Mouse (Mus musculus): ENCODE measurements at regions not wholly inside any gene's neighbourhood (a gene's known extent, or its start where the extent isn't known, plus 50 kb on each side); places are given as distances from the start of the nearest gene placed in this dataset.

DNA sequence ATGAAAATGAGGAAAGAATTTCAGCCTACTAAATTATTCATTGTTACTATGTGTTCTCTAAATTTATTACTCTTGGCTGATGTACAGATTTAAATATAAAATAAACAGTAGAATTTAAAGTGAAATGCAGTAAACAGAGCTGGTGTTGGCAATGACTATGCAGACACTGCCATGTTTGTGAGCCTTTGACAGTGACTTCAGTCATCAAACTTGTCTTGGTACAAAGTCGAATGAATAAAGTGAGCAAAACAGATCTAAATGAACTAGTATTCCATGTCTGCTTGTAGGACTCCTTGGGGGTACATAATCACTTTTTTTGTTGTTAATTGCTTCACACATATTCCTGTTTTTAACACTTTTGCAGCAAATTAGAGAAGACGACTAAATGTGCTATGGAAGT, 318.9 kb upstream of the Fshr start:
- no peak for TF ChIP-seq CTCF (IDR thresholded peaks at IDR 0.05; ENCODE audit: extremely low read depth, insufficient read depth, low read length)
- no peak for TF ChIP-seq POLR2A (IDR thresholded peaks at IDR 0.05; ENCODE audit: extremely low read depth, insufficient read depth, low read length)
